Mouse (Mus musculus) thymus, adult 2 months (tissue): Measurements from ENCODE around the gene Rilp. TPM values are rescaled to one million over a fixed set of nuclear protein-coding genes. Genes with fewer than 3 reads are reported as not detected.

Experiments
- DNase-seq: peaks from one replicate; pipeline ENCODE4 v3.0.0; 2021
- H3K27ac ChIP-seq: fragments of 200-500 bp; 2 replicates; pipeline ENCODE4 v1.5.1; 2012; ENCODE audit warnings: low read length, control low read depth; ENCODE audit not compliant: control insufficient read depth, insufficient read depth
- H3K27me3 ChIP-seq: fragments of 200-500 bp; 2 replicates; pipeline ENCODE4 v1.6.1; 2012; ENCODE audit warnings: mild to moderate bottlenecking, low read length, moderate library complexity, mixed read lengths; ENCODE audit not compliant: control insufficient read depth, insufficient read depth
- H3K36me3 ChIP-seq: fragments of 200-500 bp; 2 replicates; pipeline ENCODE4 v1.6.1; 2012; ENCODE audit warnings: mild to moderate bottlenecking, low read length, moderate library complexity; ENCODE audit not compliant: control insufficient read depth, insufficient read depth
- H3K4me1 ChIP-seq: fragments of 200-500 bp; replicated peaks from 2 replicates; pipeline ENCODE4 v1.6.1; 2012; ENCODE audit warnings: low read length; ENCODE audit not compliant: control insufficient read depth, insufficient read depth
- H3K4me3 ChIP-seq: fragments of 200-500 bp; 2 replicates; pipeline ENCODE4 v1.5.1; 2012; ENCODE audit warnings: mild to moderate bottlenecking, low read length, control low read depth, moderate library complexity; ENCODE audit not compliant: control insufficient read depth, insufficient read depth
- CTCF ChIP-seq: fragments of 200-500 bp; IDR thresholded peaks from 2 replicates; pipeline ENCODE4 v1.5.1; 2012; ENCODE audit warnings: mild to moderate bottlenecking, control low read depth, low read length, moderate library complexity, borderline replicate concordance; ENCODE audit not compliant: control insufficient read depth, poor library complexity, insufficient read depth; ENCODE audit errors: extremely low read depth
- POLR2A ChIP-seq: fragments of 200-500 bp; IDR thresholded peaks from 2 replicates; pipeline ENCODE4 v1.6.1; 2012; ENCODE audit warnings: mild to moderate bottlenecking, low read length, control low read depth, moderate library complexity; ENCODE audit not compliant: control insufficient read depth, poor library complexity, insufficient read depth; ENCODE audit errors: extremely low read depth
- WGBS: fragments of 180-500 bp; shearing (Covaris S2); methylation state at CpG from one replicate; pipeline ENCODE4 v1.1.7; 2018; 5-methylcytosine and 5-hydroxymethylcytosine counted together
- polyA plus RNA-seq: library from polyadenylated mRNA; depleted of rRNA; stranded (reverse); fragments of >200 nt; gene quantifications from 2 replicates; pipeline ENCODE4 v1.2.3, GENCODE M21; 2012

Gene Rilp
- polyA plus RNA-seq, 1 experiment = 3.2 TPM

DNA sequence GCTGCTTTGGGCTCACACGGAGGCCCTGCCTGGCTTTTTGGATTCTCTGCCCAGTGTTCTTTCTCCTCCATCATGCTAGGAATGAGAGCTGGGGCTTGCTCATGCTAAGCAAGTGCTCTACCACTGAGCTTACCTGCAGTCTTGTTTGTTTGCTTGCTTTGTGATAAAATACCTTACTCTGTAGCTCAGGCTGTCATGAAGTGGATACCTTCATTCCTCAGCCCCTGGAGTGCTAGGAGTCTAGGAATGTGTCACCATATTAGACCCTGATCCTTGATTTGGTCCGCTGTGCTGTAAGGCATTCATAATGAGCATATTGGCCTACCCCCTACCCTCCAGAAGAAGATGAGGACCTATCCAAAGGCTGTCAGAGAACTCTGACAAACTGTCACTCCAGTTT lies 12.9 kb downstream of the Rilp start:
- DNase-seq = no peak
- no peaks in the 10 kb centered on the region for H3K4me1 ChIP-seq
- no peak for TF ChIP-seq POLR2A
- TF ChIP-seq CTCF = no peak
- H3K4me3 ChIP-seq = no peak overlapping the region
- no peaks in the 10 kb centered on the region for H3K27me3 ChIP-seq
- WGBS = 99% methylated on average over 2 of the region's 2 CpGs
- no peaks in the 10 kb centered on the region for H3K36me3 ChIP-seq
- H3K27ac ChIP-seq = no peak overlapping the region

DNA sequence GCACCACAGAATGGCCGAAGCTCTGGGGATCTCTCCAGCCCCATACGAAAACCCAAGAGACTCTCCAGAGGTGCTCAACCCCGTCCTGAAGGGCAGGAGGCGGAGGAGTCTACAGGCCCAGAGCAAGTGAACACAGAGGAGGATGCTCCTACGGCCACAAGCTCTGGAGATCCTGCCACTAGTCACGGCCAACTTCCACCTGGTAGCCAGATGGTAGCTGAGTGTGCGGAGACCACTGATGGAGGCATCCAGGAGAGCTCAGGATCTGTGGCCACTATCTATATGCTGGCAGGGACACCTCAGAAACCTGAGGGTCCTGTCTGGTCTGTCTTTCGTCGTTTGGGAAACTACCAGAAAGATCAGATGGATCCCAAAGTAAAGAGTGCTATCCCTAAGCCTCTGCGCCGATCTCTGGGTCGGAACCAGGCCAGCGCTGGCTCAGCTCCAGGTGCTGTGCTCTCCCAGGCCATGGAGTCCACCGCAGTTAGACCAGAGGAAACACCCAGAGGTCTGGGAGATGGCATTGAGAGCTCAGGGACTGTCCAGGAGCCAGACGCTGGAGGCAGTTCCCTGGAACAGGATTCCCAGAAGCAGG lies 15.7 kb downstream of the Rilp start:
- WGBS = 94% methylated on average over 15 of the region's 15 CpGs
- DNase-seq = no peak
- no peaks in the 10 kb centered on the region for H3K4me1 ChIP-seq
- H3K27me3 ChIP-seq = no peaks in the 10 kb centered on the region
- no peak overlapping the region for H3K4me3 ChIP-seq
- no peak overlapping the region for H3K27ac ChIP-seq
- no peaks in the 10 kb centered on the region for H3K36me3 ChIP-seq
- TF ChIP-seq CTCF = no peak
- TF ChIP-seq POLR2A = no peak

DNA sequence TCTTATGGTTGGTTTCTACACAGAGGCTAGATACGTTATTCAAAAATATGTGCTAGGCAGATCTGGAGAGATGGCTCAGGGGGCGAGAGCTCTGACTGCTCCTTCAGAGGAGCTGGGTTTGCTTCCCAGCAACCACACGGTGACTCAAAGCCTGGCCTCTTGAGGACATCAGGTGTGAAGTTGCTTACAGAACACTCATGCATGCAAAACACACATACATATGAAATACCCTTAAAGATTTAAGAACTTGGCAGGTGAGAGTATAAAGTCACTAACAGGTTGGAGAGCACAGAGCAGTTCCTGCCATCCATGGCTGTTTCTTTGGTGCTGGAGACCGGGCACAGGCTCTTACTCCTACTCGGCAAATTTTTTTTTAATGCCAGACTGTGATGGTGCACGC lies 17.0 kb downstream of the Rilp start:
- no peaks in the 10 kb centered on the region for H3K4me1 ChIP-seq
- no peak overlapping the region for H3K4me3 ChIP-seq
- WGBS = 94% methylated on average over 6 of the region's 6 CpGs
- no peak for DNase-seq
- no peak overlapping the region for H3K27ac ChIP-seq
- TF ChIP-seq POLR2A = no peak
- no peak for TF ChIP-seq CTCF
- H3K27me3 ChIP-seq = no peaks in the 10 kb centered on the region
- H3K36me3 ChIP-seq = no peaks in the 10 kb centered on the region

DNA sequence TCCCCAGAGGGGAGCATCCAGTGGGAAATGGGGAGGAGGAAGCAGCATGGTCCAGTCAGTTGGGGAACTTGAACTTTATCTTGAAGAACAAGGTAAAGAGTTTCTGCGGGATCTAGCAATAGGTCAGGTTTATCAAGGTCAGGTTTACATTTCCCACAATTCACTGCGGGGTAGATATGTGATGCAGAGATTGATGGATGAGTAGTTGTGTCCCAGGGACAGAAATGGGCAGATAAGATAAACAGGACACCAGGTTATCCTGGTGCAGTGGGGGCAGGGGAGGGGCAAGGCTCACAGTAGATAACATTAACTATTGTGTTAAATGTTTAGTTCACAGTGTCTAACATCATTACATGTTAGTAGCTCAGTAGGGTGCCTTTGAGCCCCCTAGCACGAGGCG lies 19.9 kb downstream of the Rilp start:
- no peak for DNase-seq
- 94% methylated on average over 4 of the region's 4 CpGs for WGBS

DNA sequence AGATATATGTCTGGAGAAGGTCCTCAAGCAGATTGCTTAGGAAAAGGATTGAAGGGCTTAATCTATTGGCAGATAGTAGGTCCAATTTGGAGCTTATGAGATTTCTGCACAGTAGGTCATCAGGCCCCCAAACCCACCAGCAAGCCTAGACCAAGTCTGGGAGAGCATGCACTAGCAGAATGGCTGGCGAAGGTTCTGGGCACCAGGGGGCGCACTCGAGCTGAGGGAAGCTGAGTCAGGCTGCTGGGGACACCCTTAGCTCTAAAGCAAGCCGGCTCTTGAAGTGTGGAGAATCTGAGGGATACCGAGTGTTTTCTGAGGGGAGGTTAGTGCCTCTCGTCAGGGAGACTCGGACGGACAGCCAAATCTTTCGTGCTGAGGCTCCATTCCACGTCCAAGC lies 20.4 kb downstream of the Rilp start:
- TF ChIP-seq POLR2A = no peak
- TF ChIP-seq CTCF = peak; percentile 90
- WGBS = under 1% methylated on average over 10 of the region's 10 CpGs
- peak overlapping the region; percentile 86 for H3K4me3 ChIP-seq
- no peaks in the 10 kb centered on the region for H3K36me3 ChIP-seq
- H3K27ac ChIP-seq = peak overlapping the region; percentile 77
- peaks cover 8% of the 10 kb centered on the region for H3K4me1 ChIP-seq
- DNase-seq = peak; percentile 99
- no peaks in the 10 kb centered on the region for H3K27me3 ChIP-seq

More for the DNA sequence above, 19.9 kb downstream of the Rilp start:
- H3K27ac ChIP-seq = no peak overlapping the region
- H3K36me3 ChIP-seq = no peaks in the 10 kb centered on the region
- TF ChIP-seq POLR2A (no peak), CTCF (no peak)
- H3K4me1 ChIP-seq = peaks cover 3% of the 10 kb centered on the region
- H3K27me3 ChIP-seq = no peaks in the 10 kb centered on the region
- H3K4me3 ChIP-seq = no peak overlapping the region

DNA sequence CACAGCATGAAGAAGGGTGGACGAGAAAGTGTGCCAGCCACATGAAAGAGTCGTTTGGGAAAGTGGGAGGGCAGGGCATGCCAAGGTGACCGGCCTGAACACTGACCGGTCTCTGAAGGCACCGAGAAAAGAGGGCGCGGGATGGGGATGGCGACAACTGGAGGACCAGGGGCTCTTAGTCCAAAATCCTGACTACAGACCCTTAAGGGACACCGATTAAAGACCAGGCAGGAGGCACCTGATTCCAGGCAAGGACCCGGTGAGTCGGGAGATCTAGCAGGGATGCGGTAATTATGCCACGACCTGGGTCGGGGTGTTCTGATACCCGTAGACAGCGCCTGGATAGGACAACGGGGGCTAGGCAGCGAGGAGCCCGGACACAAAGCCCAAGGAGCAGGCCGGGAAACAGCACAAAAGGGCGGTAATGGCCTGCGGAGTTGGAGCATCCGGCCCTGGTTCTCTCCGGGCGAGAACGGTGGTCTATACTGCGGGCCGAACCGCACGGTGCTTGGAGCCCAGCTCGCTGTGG lies 21.0 kb downstream of the Rilp start:
- peak; percentile 50 for DNase-seq
- H3K27me3 ChIP-seq = no peaks in the 10 kb centered on the region
- under 1% methylated on average over 31 of the region's 31 CpGs for WGBS
- H3K27ac ChIP-seq = peak overlapping the region; percentile 77
- peaks cover 13% of the 10 kb centered on the region for H3K4me1 ChIP-seq
- peak overlapping the region; percentile 86 for H3K4me3 ChIP-seq
- no peaks in the 10 kb centered on the region for H3K36me3 ChIP-seq
- TF ChIP-seq POLR2A (no peak), CTCF (no peak)
